Mouse (Mus musculus) erythroblast, embryonic 14.5 days (primary cell): ENCODE measurements around the gene Arhgef2.

Source experiments
- GATA1 ChIP-seq: IDR thresholded peaks from 2 replicates; pipeline ENCODE4 v1.6.1; 2012; ENCODE audit warnings: low read length, inconsistent platforms, mixed read lengths
- TAL1 ChIP-seq: IDR thresholded peaks from 3 replicates; pipeline ENCODE4 v1.6.1; 2012; ENCODE audit warnings: low read length, inconsistent platforms, mixed read lengths

- TF ChIP-seq GATA1: no peak
- no peak for TF ChIP-seq TAL1
Observed at GRCm38 (mm10) chr3:88647076-88647475, 41.3 kb downstream of the Arhgef2 start.
